Mouse (Mus musculus) cerebellum, adult 2 months (tissue): ENCODE data around the gene Ssbp3. TPM values are rescaled to one million over a fixed set of nuclear protein-coding genes. Genes with fewer than 3 reads are reported as not detected.
A peak's percentile ranks its signal among the peaks of the same experiment; 100 is the strongest.

Experiments
- DNase-seq, 2 experiments: peaks; one replicate each; pipeline ENCODE4 v3.0.0; 2021
- H3K27ac ChIP-seq: fragments of 200-500 bp; 2 replicates; pipeline ENCODE4 v1.5.1; 2012; ENCODE audit warnings: low read length, control low read depth, inconsistent platforms; ENCODE audit not compliant: insufficient read depth
- H3K27me3 ChIP-seq: fragments of 200-500 bp; 2 replicates; pipeline ENCODE4 v1.6.1; 2012; ENCODE audit warnings: inconsistent platforms, mild to moderate bottlenecking, low read length, moderate library complexity; ENCODE audit not compliant: control insufficient read depth, insufficient read depth
- H3K4me1 ChIP-seq: fragments of 200-500 bp; 2 replicates; pipeline ENCODE4 v1.6.1; 2011; ENCODE audit warnings: low read length; ENCODE audit not compliant: control insufficient read depth, insufficient read depth
- H3K4me3 ChIP-seq: fragments of 200-500 bp; replicated peaks from 2 replicates; pipeline ENCODE3; 2011; ENCODE audit warnings: mild to moderate bottlenecking, low read depth, low read length, control low read depth; ENCODE audit not compliant: insufficient read depth
- CTCF ChIP-seq: fragments of 200-500 bp; IDR thresholded peaks from 2 replicates; pipeline ENCODE4 v1.5.1; 2011; ENCODE audit warnings: low read depth, mild to moderate bottlenecking, control low read depth, low read length, moderate library complexity, borderline replicate concordance; ENCODE audit not compliant: insufficient read depth
- POLR2A ChIP-seq: fragments of 200-500 bp; IDR thresholded peaks from 2 replicates; pipeline ENCODE4 v1.6.1; 2011; ENCODE audit warnings: low read length, control low read depth, borderline replicate concordance; ENCODE audit not compliant: insufficient read depth
- WGBS: fragments of 180-500 bp; shearing (Covaris S2); methylation state at CpG from one replicate; pipeline ENCODE4 v1.1.7; 2018; 5-methylcytosine and 5-hydroxymethylcytosine counted together
- polyA plus RNA-seq: library from polyadenylated mRNA; depleted of rRNA; stranded (reverse); fragments of >200 nt; gene quantifications from 2 replicates; pipeline ENCODE4 v1.2.3, GENCODE M21; 2012

Gene Ssbp3
- polyA plus RNA-seq, 1 experiment, result 126 TPM

- TF ChIP-seq CTCF (no peak), POLR2A (no peak)
- Histone ChIP-seq H3K4me1 (peaks cover 13% of the 10 kb centered on the region; the same call in 1 of the 2 replicates), H3K27me3 (no peaks in the 10 kb centered on the region), H3K4me3 (no peak overlapping the region), H3K27ac (0 out of 2 replicates have a peak overlapping the region, but pooled peaks have one; percentile 63)
- DNase-seq, result no peak
- 60% methylated on average over 3 of the region's 3 CpGs for WGBS
Measured at GRCm38 (mm10) chr4:106908426-106908809, 2.1 kb upstream of the Ssbp3 start.

- peak; percentile 49 to 71 for DNase-seq
- TF ChIP-seq CTCF (no peak), POLR2A (no peak)
Measured at GRCm38 (mm10) chr4:106908950-106909751, 1.4 kb upstream of the Ssbp3 start.

GRCm38 (mm10) chr4:106909797-106910196 lies 704 bp upstream of the Ssbp3 start:
- no peak for TF ChIP-seq CTCF
- Histone ChIP-seq H3K27ac (peak overlapping the region; percentile 88), H3K4me3 (peak overlapping the region; percentile 41), H3K4me1 (peaks cover 26% of the 10 kb centered on the region), H3K27me3 (no peaks in the 10 kb centered on the region)
- WGBS, result 2% methylated on average over 6 of the region's 6 CpGs
- peak in 1 of 2 experiments; percentile 50 for DNase-seq

More at GRCm38 (mm10) chr4:106908950-106909751, 1.4 kb upstream of the Ssbp3 start:
- 10% methylated on average over 10 of the region's 10 CpGs for WGBS
- H3K4me1 ChIP-seq, result peaks cover 20% of the 10 kb centered on the region
- peak overlapping the region; percentile 63; the same call in 1 of the 2 replicates for H3K27ac ChIP-seq
- H3K4me3 ChIP-seq, result no peak overlapping the region
- no peaks in the 10 kb centered on the region for H3K27me3 ChIP-seq

GRCm38 (mm10) chr4:106911246-106911801 lies 823 bp downstream of the Ssbp3 start:
- TF ChIP-seq CTCF, result no peak
- peak; percentile 69 for TF ChIP-seq POLR2A
- WGBS, result under 1% methylated on average over 70 of the region's 89 CpGs
- peak; percentile 94 to 96 for DNase-seq
- Histone ChIP-seq H3K27me3 (no peaks in the 10 kb centered on the region), H3K4me3 (peak overlapping the region; percentile 82), H3K27ac (peak overlapping the region; percentile 98), H3K4me1 (peaks cover 29% of the 10 kb centered on the region)

GRCm38 (mm10) chr4:106911951-106912688 lies 1.6 kb downstream of the Ssbp3 start:
- TF ChIP-seq CTCF (no peak), POLR2A (no peak)
- Histone ChIP-seq H3K4me3 (peak overlapping the region; percentile 82), H3K27ac (peak overlapping the region; percentile 98), H3K4me1 (peaks cover 29% of the 10 kb centered on the region), H3K27me3 (no peaks in the 10 kb centered on the region)
- WGBS, result under 1% methylated on average over 62 of the region's 73 CpGs
- DNase-seq, result peak; percentile 44 to 59

- H3K27ac ChIP-seq, result no peak overlapping the region
- peaks cover 29% of the 10 kb centered on the region for H3K4me1 ChIP-seq
- TF ChIP-seq CTCF (no peak), POLR2A (no peak)
- no peak for DNase-seq
- WGBS, result 17% methylated on average over 6 of the region's 6 CpGs
- no peaks in the 10 kb centered on the region for H3K27me3 ChIP-seq
- H3K4me3 ChIP-seq, result peak overlapping the region; percentile 82
Measured at GRCm38 (mm10) chr4:106912689-106913041, 2.2 kb downstream of the Ssbp3 start.

GRCm38 (mm10) chr4:106913411-106914049 lies 3.0 kb downstream of the Ssbp3 start:
- peak overlapping the region; percentile 3 for H3K4me3 ChIP-seq
- no peak overlapping the region for H3K27ac ChIP-seq
- H3K4me1 ChIP-seq, result peaks cover 29% of the 10 kb centered on the region
- TF ChIP-seq POLR2A (no peak), CTCF (no peak)
- peak in 1 of 2 experiments; percentile 24 for DNase-seq
- 29% methylated on average over 9 of the region's 9 CpGs for WGBS
- H3K27me3 ChIP-seq, result no peaks in the 10 kb centered on the region
